Mouse (Mus musculus): ENCODE results near the gene Olfm2.

DNA sequence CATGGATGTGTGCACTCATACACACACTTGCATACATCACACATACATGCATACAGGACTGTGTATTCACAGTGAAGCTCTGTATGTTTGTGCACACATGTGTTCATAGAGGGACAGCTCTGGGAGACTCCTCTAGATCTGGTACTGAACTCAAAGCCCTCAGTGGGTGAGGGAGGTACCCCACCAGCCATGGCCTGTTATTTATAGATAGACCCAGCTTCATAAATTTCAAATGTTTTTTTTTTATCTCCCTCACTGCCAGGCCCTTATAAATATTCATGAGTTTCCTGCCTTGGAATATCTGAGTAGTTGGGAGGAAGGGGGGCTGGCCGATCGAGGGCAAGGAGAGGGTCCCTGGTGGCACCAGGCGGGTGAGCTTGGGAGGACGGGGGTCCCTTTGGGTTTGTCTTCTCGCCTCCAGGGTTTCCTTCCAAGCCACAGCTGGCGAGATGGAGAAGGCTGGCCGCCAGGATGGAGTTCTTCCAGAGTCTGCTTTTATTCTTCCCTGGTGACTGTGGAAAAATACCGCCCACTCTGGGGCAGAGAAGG lies 42.2 kb downstream of the Olfm2 start:
- TF ChIP-seq CTCF (IDR thresholded peaks at IDR 0.05; ENCODE audit: extremely low read depth, insufficient read length, insufficient replicate concordance, low read depth, low read length) (no peak), POLR2A (IDR thresholded peaks at IDR 0.05; ENCODE audit: low read depth, low read length) (no peak)
